Mouse (Mus musculus): ENCODE measurements around the gene Serbp1.
"Not testable (repeated sequence)": the region's sequence is repeated elsewhere in the genome, so short reads cannot be mapped to it uniquely, and the experiment has no call there.

The Serbp1 gene

DNA sequence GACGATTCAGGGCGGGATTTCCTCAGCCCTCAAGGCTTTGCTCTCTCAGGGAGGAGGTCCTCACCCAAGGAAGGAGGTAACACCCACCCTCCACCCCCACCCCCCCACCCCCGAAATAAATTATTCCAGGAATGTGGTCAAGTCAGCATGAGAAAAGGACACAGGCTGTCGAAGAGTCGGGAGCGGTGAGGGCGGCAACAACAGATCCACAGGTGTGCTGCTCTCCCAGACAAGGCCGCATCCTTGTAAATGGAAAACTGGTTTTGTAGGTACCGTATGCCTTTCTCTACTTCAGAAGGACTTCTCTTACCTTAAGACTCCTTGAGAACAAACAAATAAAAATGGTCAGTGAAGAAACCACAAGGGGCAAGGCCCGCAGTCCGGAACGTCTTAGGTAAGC lies at the start of gene Serbp1:
Gene Serbp1, plus strand, starts transcription at position 200 of the 400 bp plus-strand sequence.
- DNase-seq (ENCODE audit: low read depth, low spot score) = no peak

DNA sequence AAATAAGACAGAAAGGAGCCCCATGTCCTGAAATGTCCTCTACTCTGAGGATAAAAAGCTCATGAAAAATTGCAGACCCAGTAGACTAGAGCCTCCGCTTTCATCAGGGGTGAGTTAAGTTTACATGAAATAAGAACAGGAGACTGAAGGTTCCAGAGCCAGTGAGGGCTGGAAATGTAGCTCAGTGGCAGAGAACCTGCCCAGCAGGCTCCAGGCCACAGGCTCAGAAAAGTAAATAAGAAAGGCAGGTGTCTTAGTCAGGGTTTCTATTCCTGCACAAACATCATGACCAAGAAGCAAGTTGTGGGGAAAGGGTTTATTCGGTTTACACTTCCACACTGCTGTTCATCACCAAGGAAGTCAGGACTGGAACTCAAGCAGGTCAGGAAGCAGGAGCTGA lies 44.4 kb upstream of the Serbp1 start:
- DNase-seq (ENCODE audit: low read depth, low spot score) = no peak

DNA sequence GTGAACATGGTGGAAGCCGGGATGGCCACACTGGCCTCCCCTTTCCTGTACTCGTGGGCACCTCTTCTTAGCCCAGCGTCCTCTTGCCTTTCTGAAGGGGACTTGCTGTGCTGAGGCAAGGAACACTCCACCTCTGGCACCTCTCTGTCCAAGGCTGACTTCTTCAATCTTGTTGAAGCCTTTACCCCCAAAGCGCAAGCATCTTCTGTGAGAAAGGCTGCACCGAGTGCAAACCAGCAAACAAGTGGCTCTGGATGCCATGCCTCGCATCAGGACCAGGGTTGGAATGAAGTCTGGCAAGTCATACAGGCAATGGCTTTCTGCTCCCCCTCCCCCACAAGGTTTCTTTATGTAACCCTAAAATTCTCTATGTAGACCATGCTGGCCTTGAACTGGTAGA lies 43.4 kb upstream of the Serbp1 start:
- no peak for DNase-seq (ENCODE audit: low read depth, low spot score)

DNA sequence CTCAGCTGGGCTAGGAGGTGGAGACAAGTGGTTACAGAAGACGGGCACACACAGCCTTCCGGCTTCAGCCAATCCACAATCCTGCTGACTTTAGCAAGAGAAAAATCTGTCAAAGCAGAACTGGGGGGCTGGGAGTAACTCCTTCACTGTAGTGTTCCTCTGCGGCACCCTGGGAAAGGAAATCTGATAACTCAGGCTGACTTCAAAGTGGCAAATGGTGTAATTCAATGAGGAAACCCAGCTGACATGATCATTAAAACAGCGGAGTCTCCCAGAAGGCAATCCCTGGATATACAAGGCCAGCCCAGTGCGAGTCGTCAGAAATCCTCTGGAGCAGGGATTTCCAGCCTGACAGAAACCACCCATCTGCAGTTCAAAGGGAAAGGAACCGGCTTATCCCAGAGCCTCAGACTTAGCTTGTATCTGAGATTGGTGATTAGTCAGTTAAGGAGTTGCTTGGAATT lies 42.8 kb upstream of the Serbp1 start:
- no peak for DNase-seq (ENCODE audit: low read depth, low spot score)

DNA sequence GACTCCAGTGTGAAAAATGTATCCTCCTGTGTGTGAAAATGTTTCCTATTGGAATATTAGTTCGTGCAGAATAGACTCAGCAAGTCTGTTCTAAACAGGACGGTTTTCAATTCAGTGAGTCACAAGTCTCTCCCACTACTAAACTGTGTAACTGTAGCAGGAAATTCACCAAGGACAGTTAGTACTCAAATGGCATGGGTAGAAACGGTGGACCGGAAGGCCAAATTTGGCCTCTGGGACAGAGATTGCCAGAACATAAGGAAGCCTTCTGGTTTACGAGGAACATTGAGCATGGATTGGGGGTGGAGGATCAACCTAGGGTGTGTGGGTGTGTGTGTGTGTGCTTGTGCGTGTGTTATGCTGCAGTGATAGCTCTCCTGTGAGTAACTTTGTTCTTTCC lies 41.2 kb upstream of the Serbp1 start:
- DNase-seq (ENCODE audit: low read depth, low spot score) = no peak

DNA sequence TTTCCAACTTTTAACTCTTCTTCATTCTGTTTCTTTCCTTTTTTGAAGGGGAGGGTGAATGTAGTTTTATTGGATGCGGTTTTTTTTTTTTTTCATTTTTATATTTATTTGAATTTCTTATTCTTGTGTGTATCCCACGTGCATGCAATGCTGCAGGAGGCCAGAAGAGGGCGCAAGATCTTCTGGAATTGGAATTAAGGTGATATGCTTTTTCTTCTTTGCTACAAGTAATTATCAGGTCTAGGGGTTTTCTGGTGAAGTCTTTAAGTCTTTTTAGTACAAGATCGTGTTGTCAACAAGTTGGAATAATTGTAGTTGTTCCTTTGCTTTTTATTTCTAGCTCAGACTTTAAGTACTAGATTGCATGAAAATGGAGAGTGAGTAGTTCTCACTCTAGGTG lies 39.9 kb upstream of the Serbp1 start:
- no peak for DNase-seq (ENCODE audit: low read depth, low spot score)

DNA sequence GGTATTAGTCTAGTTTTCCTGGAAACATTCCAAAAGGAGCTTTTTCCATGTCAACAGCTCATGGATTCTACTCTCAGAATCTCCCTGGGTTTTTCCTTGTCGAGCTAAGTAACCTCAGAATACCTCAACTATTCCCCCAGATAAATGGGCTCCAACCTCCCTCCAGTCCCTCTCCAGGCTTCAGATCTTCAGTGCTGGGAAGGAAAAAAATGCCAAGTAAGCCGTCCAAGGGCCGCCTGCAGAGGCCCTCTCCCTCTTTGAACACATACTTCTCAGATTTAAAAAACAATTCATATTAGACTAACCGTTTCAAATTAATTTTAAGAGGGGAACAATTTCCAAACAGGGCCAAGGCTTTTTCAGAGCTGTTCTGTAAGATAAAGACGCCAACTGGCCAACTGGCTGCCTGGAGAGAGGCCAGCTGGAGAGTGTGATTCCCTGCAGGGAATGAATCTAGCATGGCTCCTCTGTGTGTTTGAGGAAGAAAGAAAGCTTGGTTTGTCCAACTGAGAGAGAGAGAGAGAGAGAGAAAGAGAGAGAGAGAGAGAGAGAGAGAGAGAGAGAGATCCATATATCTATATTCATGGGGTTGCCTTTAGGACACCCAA lies 37.2 kb upstream of the Serbp1 start:
- DNase-seq (ENCODE audit: low read depth, low spot score) = no peak

DNA sequence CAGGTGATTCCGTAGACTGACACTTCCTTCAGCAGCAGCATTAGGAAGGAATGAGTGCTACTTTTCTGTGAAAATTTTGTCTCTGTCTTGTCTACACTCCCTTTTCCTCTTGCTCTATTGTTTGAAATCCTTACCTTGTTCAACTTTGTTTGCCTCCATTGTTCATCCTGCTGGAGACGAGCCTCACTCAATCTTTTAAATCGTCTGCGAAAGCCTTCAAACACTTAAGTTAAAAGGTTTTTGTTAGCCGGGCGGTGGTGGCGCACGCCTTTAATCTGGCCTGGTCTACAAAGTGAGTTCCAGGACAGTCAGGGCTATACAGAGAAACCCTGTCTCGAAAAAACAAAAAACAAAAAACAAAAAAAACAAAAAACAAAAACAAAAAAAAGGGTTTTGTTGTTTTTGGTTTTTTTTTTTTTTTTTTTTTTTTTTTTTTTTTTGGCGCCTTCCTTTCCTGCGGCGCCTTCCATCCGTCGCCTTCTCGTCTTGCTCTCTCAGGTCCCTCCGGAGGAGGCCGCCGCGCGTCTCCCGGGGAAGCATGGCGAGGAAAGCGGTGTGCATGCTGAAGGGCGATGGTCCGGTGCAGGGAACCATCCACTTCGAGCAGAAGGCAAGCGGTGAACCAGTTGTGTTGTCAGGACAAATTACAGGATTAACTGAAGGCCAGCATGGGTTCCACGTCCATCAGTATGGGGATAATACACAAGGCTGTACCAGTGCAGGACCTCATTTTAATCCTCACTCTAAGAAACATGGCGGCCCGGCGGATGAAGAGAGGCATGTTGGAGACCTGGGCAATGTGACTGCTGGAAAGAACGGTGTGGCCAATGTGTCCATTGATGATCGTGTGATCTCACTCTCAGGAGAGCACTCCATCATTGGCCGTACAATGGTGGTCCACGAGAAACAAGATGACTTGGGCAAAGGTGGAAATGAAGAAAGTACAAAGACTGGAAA lies 32.6 kb upstream of the Serbp1 start:
- no peak for DNase-seq (ENCODE audit: low read depth, low spot score)

DNA sequence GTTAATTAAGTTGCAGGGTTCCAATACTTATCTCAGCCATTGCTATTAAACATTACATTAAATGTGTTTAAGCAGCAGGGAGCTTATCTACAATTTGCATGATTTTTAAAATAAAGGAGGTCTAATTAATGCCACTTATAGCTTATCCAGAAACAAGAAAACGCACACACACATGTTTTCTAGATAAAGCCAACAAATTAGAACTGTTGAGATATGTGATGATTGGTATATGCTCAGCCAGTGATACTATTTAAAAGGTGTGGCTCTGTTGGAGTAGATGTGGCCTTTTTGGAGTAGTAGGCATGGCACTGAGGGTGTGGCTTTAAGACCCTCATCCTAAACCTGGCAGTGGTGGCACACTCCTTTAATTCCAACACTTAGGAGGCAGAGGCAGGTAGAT lies 25.6 kb upstream of the Serbp1 start:
- no peak for DNase-seq (ENCODE audit: low read depth, low spot score)

DNA sequence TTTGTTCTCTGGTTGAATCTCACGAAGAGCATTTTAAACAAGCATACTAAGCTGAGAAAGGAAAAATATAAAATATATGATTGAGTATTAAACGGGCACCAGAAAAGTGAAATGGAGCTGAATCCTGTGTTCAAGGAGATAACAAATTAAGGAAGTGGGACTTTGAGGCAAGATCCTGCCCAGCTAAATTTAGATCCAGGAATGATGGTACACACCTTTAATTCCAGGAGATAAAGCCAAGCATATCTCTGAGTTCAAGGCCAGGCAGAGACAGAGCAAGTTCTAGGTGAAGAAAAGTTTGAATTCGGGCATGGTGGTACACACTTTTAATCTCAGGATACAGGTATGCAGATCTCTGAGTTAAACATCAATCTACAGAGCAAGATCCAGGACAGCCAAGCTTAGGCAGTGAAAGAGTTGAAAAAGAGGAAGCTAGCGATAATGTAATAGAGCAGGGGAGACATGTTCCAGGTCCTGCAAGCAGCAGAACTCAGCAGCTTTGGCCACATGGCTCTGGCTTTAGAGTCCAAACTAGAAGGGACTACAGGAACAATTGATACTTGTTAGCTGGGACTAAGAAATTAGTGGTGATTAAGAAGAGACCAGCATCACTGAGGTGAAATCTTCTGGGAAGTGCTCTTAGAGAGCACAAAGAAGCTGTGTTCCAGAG lies 24.4 kb upstream of the Serbp1 start:
- no peak for DNase-seq (ENCODE audit: low read depth, low spot score)

DNA sequence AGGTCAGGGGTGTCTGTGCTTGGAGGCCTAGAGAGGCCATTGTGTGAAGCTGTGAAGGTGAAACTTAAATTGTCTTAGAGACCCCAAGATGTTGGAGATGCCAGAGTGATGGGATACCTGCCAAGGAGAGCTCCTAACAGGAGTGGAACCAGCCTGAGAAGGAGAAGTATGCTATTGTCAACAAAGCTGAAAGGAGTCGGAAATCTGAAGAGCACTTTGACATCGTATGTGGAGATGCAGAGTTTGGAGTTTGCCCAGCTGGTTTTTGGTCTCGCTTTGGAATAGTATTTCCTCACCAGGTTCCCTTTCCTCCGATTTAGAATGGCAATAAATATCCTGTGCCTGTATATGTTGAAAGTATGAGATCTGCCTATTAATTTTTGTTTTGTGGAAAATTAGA lies 20.6 kb upstream of the Serbp1 start:
- no peak for DNase-seq (ENCODE audit: low read depth, low spot score)

DNA sequence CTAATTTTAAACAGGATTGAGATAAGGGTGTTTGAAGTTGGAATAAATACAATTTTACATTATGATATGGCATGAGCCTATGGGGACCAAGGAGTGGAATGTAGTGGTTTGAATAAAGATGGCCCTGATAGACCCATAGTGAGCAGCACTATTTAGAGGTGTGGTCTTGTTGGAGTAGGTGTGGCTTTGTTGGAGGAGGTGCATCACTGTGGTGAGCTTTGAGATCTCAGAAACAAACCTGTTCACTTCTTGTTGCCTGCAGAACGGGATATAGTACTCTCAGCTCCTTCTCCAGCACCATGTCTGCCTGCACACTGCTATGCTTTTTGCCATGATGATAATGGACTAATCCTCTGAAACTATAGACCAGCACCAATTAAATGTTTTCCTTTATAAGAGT lies 20.1 kb upstream of the Serbp1 start:
- DNase-seq (ENCODE audit: low read depth, low spot score) = no peak

DNA sequence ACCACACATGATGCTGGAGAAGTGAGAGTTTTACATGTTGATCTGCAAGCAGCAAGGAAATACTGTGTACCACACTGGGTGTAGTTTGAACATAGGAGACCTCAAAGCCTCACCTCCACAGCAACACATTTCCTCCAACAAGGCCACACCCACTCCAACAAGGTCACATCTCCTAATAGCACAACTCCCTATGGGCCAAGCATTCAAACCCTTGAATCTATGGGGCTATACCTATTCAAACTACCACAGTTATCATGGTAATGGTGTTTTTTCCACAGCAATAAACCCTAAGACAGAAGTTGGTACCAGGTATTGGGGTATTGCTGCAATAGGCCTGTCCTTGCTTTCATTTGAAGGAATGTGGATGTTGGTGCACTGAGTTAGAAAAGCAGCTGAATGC lies 19.4 kb upstream of the Serbp1 start:
- DNase-seq (ENCODE audit: low read depth, low spot score) = no peak

DNA sequence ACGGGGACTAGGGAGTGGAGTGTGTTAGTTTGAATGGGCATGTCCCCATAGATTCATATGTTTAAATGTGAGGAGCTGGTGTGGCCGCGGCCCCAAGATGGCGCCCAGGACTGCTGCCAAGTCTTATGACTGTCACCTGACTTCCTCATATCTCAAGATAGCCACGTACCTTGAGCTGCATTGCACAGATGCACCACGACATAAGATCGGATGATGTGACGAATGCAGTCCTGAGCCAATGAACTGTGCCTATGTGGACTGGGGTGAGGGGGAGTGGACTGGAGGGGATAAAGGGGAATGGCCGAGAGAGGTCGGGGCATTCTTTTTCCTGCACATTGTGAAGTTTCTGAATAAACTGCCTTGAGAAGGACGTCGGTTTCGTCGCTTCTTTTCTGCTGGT lies 18.0 kb upstream of the Serbp1 start:
- not testable (repeated sequence) for DNase-seq (ENCODE audit: low read depth, low spot score)

DNA sequence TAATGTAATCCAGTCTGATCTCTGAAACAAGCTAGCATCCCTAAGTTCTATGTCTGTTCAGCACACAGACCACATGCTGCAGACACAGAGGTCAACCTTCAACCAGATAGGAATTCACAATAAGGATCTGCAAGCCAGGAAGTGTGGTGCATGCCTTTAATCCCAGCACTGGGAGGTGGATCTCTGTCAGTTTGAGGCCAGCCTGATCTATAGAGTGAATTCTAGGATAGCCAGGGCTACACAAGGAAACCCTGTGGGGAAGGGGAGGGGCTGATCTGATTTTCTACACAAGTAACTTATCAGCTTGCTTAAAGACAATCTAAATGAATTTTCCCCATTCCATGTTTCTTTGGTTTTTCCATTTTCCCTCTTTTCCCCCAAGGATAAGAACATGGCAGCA lies 17.2 kb upstream of the Serbp1 start:
- no peak for DNase-seq (ENCODE audit: low read depth, low spot score)

DNA sequence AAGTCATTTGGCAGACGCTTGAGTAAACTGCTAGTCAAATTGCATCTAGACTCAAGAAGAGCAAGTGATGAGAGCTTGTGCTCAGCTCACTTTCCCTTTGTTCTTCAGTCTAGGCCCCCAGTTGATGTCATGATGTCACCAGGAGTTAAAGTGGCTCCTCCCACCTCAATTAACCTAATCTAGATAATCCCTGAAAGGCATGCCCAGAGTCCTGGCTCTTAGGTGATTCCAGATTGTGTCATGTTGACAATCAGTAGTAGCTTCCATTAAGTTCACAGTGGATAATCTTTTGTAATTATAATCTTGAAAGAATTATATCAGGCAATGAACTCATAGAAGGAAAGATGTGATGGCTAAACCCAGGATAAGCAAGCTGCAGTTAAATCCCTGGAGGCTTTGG lies 14.9 kb upstream of the Serbp1 start:
- no peak for DNase-seq (ENCODE audit: low read depth, low spot score)

DNA sequence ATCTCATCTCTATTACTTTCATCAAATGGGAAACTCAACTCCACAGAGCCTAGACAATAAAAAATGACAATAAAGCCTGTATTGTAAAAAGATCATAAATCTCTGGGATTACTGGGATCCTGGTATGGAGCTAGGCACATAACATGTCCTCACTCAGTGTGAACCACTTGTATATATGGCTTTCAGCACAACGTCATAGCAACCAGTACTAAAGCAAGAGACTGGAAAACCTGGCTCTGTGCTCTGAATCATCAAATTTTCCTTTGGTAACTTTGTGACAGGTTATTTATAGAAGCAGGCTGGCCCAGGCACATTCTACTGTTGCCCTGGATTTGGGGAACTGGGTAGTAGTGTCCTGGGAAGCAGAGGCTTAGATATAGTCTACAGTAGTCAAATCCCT lies 14.5 kb upstream of the Serbp1 start:
- no peak for DNase-seq (ENCODE audit: low read depth, low spot score)

DNA sequence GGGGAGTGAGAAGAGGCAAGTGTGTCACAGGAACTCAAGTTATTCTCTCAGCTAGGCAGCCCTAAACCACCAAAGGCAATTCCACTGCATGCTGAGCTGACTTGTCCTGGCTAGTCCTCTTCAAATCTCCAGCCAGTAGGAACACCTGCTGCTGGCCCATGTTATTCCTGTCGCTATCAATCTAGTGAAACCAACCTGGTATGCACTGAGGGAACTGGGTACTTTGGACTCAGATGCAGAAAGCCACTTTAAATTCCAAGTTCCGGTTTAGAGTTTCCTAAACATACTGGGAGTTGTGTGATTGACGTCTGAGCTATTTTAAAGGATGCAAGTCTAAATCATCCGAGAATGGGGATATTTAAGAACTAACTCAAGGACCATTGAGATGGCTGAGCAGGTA lies 11.7 kb upstream of the Serbp1 start:
- DNase-seq (ENCODE audit: low read depth, low spot score) = no peak

DNA sequence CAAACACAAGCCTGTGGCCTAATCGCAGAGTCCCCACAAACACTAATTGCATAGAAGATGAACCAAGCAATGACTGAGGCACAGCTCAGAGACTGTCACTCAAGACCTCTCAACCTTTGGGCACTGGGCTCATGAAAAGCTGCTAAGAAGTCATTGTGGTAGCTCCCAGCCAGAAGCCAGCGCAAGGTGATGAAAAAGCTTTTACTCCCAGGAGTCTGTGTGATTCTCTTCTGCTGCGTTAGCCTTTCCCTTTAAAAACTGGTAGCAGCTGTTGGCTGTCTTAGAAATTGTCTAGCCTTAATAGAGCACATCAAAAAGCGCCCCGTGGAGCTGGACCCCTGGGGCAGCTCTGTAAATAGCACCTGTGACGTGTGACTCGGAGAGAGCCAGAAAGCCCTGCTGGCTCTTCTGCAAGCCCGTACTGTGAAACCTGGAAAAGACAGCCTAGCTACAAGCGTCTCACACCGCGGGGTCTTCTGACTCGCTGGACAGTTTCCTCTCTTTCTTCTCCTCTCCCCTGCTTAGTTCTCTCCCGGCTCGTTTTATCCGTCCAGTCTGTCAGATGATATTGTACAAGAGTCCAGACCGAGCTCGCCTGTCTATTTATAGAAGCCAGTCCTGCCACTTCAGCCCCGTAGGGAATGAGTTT lies 9.4 kb upstream of the Serbp1 start:
- DNase-seq (ENCODE audit: low read depth, low spot score) = peak; percentile 26

DNA sequence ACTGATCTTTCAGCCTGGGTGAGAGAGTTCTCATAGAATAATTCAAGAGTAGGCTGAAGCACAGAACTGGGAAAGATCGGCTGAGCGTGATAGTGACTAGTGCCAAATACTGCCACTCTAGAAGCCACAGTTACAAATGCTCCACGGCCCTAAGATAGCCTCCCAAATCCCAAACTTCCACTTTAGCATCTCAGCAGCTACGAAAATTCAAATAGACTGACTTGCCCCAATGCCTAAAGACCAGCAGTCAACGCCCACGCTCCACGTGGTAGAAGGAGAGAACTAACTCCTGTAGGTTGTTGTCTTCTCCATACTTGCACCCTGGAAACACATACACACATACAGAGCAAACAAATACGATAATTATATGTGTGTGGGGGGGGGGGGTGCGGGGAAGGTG lies 8.5 kb upstream of the Serbp1 start:
- no peak for DNase-seq (ENCODE audit: low read depth, low spot score)

DNA sequence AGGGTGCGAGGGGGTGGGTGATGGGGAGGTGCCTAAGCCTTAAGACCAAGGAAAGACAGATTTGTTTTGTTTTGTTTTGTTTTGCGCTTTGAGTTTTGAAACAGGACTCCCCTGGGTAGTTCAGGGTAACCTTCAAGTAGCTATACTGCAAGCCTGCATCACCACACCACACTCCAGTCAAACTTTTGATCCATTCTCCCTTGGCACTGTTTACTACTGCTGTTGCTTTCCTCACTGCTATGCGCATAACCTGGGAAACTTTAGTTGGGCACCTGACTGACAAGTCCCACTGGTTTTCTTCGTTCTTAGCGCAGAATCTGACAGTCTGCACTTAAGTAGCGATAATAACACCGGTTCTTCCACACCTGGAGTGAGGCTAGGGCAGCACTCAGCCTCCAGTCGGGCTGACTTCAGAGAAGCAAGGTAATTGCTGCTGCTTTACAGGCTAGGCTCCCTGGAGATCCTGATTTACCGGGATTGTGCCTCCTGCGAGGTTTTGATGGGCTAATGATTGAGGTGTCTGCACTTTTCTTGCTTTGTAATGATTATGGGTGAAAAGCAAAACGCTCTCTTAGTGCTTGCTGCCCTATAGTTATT lies 8.0 kb upstream of the Serbp1 start:
- DNase-seq (ENCODE audit: low read depth, low spot score) = no peak

DNA sequence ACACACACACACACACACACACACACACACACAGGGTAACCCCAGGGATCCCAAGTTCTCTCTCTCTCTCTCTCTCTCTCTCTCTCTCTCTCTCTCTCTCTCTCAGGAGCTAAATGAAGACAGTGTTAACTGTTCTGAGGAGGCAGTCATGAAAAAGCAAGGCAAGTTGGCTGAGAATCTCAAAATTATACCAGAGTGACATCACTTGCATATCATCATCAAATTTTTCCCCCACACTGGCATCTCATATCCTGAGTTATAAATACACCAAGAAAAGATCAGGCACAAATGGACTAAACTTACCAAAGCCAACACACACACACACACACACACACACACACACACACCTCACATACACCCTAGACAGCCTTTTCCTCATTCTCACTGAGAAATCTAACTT lies 7.0 kb upstream of the Serbp1 start:
- no peak for DNase-seq (ENCODE audit: low read depth, low spot score)

Data from embryo, embryonic 11.5 days (tissue).